Mouse (Mus musculus): Measurements from ENCODE around the gene Dmpk.

Dmpk gene

DNA sequence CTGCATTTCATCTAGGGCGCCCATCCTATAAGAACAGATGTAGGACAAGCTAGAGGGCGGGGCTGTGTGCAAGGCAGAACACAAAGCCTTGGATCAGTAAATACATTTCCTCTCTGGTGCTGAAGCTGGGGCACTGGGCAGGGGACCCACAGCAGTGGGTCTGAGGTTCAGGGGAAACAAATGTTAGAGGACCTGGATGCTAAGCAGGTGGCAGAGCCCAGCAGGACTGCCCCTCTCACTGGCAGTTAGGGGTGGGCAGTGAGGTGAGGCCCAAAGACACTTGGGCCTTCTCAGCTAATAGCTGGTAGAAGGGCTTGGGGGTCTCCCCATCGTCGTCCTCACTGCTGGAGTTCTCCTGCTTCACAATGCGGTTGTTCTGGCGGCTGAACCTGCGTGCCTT lies 15.2 kb downstream of the Dmpk start:
- DNase-seq: no peak

DNA sequence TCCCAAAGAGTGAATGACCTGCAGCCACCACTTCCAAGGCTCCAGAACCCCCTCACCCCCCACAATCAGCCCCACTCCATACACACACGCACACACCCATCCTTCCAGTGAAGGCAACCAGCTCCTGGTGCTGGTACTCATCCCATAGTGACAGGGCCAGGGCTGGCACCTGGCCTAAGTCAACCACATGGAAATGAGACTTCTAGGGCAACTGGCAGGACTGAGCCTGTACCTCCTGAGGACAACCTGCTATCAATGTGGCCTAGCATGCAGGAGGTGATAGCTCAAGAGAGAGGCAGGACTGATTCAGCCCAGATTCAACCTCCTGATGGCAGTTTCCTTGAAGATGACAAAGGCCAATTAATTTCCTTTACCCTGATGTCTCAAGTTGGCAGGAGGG lies 16.6 kb downstream of the Dmpk start:
- DNase-seq: no peak

GRCm38 (mm10) chr7:19103741-19104140 lies 20.1 kb downstream of the Dmpk start:
- no peak for DNase-seq

GRCm38 (mm10) chr7:19104486-19104885 lies 20.8 kb downstream of the Dmpk start:
- no peak for DNase-seq

- DNase-seq: no peak
Observed at GRCm38 (mm10) chr7:19107436-19107835, 23.8 kb downstream of the Dmpk start.

DNA sequence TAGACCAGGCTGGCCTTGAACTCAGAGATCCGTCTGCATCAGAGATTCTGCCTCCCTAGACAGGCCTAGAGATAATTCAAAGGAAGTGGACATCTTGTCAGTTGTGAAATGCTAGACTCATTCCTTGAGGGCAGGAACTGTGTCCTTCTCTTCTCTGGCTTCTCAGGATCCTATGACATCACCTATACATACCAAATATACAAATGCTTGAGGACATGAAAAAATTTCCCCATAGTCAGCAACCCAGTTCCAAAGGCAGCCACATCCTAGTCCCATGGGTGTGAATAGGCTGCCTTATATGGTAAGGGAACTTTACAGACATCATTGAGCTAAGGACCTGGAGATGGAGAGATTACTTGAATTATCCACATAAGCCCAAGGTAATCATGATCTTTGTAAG lies 25.9 kb downstream of the Dmpk start:
- DNase-seq: no peak

- peak; percentile 78 for DNase-seq
Observed at GRCm38 (mm10) chr7:19118028-19118771, 34.6 kb downstream of the Dmpk start, which contains the start of gene Gm4969. Gm4969 (minus strand) TSS chr7:19118368.

- DNase-seq: no peak
Observed at GRCm38 (mm10) chr7:19119083-19119482, 35.4 kb downstream of the Dmpk start.

- peak; percentile 86 for DNase-seq
Observed at GRCm38 (mm10) chr7:19119631-19120429, 36.2 kb downstream of the Dmpk start, which contains the start of gene Fbxo46. Fbxo46 (plus strand) TSS chr7:19119859.

DNA sequence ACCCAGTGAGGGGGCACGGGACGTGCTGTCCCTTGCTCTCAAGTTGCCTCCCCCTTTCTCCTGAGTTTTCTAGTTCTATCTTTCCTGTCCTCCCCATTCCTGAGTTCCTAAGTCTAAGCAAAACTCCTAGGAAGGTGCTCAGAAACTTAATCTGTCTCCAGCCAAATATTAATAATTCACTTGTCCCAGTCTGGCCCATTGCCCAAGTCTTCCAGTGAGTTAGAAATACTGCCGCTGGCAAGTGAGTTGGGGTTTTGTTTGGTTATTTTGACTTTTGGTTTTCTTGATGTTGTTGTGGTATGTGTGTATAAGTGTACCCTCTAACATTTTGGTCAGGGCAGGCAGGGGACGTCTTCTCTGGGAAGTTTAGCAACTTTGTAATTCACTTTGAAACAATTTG lies 38.0 kb downstream of the Dmpk start:
- no peak for DNase-seq

- no peak for DNase-seq
Observed at GRCm38 (mm10) chr7:19124713-19125112, 41.1 kb downstream of the Dmpk start.

GRCm38 (mm10) chr7:19127744-19128143 lies 44.1 kb downstream of the Dmpk start:
- no peak for DNase-seq

GRCm38 (mm10) chr7:19129396-19129795 lies 45.7 kb downstream of the Dmpk start:
- no peak for DNase-seq

GRCm38 (mm10) chr7:19130657-19131056 lies 47.0 kb downstream of the Dmpk start:
- no peak for DNase-seq

- peak; percentile 97 for DNase-seq
Observed at GRCm38 (mm10) chr7:19131324-19131848, 47.7 kb downstream of the Dmpk start.

- DNase-seq: no peak
Observed at GRCm38 (mm10) chr7:19136168-19136567, 52.5 kb downstream of the Dmpk start.

GRCm38 (mm10) chr7:19136673-19137334 lies 53.2 kb downstream of the Dmpk start:
- DNase-seq: peak; percentile 50

GRCm38 (mm10) chr7:19137380-19137779 lies 53.7 kb downstream of the Dmpk start:
- DNase-seq: peak; percentile 79

All from right cerebral cortex, postnatal 14 days (tissue).